Mouse (Mus musculus) cerebellum, adult 8-10 months (tissue): ENCODE measurements around the gene Rhot1.
"Not testable (repeated sequence)": the region's sequence is repeated elsewhere in the genome, so short reads cannot be mapped to it uniquely, and the experiment has no call there.

ENCODE experiments used
- DNase-seq: peaks from one replicate; pipeline ENCODE4 v3.0.0; 2022

The Rhot1 gene

GRCm38 (mm10) chr11:80196351-80196750, 12.5 kb upstream of the Rhot1 start:
- DNase-seq: no peak

DNA sequence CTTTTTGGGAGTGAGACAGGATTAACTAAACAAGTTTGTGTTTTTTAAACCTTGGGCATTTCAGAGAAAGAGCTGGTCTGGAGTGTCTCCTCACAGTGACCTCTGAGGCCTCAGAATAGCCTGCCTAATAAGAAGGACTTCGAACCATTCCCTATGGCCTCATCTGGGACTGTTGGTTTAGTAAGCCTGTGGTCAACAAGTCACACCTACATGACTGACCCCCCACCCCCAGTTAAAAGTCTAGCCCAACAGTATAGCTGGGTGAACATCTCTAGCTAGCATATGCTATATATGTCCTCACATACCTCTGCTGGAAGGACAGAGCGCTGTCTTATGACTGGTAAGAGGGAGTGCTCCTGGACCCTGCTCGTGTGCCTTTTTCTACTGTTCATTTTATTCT, 9.5 kb upstream of the Rhot1 start:
- DNase-seq: no peak

DNA sequence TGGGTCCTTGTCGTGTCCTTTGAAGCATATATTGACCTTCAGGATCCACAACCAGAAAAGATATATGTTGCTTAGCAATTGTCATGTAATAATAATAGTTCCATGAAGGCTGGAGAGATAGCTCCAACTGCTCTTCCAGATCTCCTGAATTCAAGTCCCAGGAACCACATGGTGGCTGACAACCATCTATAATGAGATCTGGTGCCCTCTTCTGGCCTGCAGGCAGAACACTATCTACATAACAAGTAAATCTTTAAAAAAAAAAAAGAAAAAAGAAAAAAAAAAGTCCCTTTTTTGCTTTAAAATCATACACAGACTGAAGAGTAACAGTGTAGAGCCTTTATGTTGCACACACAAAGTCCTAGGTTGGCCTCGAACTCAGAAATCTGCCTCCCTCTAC, 9.0 kb upstream of the Rhot1 start:
- no peak for DNase-seq

GRCm38 (mm10) chr11:80200326-80200725, 8.5 kb upstream of the Rhot1 start:
- DNase-seq: no peak

DNA sequence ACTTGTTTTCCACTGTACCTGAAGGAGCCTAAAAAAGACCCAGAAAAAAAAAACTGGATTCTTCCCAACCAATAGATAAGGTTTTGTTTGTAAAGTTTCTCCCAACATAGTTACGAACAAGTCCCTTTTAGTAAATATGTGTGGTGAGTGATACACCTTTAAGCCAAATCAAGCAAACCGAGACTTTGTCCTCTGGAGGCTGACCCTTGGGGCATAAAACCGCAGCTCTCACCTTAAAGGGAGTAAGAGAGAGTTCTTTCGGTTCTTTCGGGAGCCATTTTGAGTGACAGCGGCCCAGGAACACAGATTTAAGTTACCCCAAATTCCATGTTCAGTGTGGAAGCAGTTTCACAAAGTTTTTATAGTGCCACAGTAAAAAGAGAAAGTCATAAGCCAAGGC, 6.5 kb upstream of the Rhot1 start:
- no peak for DNase-seq

- DNase-seq: peak; percentile 19
Observed at GRCm38 (mm10) chr11:80204037-80204436, 4.8 kb upstream of the Rhot1 start.

DNA sequence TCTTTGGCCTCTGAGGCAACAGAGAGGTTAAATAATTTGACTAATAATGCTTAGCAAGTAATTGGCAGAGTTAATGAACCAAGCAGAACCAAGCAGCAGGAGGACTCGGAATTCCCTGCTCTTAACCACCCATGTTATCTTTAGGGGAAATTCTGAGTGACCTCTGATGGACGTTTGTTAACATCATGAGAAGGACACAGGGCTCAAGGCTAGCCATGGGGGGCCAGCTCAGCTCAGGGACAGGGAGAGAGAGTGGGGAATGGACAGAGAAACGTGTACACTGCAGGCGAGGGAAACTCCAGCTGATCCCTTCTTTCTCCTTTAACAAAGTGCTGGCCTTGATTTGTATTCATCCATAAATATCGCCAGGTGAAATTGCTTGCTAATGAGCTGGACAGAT, 3.9 kb upstream of the Rhot1 start:
- DNase-seq: no peak

DNA sequence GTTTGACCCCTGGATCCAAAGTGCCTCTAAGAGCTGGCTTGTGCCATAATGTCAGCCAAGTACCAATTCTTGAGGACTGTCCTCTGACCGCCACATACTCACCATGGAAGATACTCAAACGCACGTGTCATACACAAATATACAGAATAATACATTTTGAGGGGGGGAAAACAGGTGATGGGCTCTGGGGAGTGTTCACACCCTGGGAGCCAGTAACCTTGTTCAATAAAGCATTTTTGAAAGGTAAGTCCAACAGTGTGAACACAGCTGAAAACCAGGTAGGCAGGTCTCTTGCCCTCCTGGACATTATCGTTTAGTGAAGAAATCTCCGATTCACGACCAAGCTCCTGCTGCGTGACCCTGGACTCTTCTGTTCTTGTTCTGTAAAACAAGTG, 357 bp upstream of the Rhot1 start:
- DNase-seq: no peak

DNA sequence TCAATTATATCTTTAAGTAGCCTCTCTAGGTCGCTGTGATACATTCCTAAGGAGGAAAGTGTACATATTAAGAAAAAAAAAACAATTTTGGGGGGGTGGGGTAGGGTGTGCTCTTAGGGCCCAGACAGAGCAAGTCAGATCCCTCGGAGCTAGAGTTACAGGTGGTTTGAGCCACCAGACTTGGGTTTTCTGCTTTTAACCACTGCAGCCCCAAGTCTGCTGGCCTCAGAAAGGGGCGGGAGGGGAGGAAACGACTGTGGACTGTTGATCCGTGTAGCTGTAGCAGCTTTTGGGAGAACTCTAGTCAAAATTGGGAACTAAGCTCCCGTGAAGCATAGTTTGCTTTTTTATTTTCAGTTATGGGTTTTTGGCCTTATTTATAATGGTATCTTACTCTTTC, 1.5 kb downstream of the Rhot1 start:
- DNase-seq: no peak

GRCm38 (mm10) chr11:80212282-80212681, 3.5 kb downstream of the Rhot1 start:
- no peak for DNase-seq

- no peak for DNase-seq
Observed at GRCm38 (mm10) chr11:80215291-80215690, 6.5 kb downstream of the Rhot1 start.

GRCm38 (mm10) chr11:80218657-80219293, 10.0 kb downstream of the Rhot1 start:
- DNase-seq: no peak

DNA sequence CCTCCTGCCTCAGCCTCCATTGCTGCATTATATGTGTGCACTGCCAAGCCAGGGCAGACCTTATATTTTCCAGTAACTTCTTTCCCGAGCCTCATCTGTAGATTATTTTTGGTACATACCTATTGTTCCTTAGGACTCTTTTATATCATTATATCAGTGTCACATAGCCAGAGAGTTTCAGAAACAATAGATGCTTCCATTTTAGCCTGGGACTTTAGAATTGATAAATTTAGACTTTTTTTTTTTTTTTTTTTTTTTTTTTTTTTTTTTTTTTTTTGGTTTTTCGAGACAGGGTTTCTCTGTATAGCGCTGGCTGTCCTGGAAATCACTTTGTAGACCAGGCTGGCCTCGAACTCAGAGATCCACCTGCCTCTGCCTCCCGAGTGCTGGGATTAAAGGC, 21.2 kb downstream of the Rhot1 start:
- not testable (repeated sequence) for DNase-seq

GRCm38 (mm10) chr11:80237278-80237677, 28.5 kb downstream of the Rhot1 start:
- DNase-seq: no peak

GRCm38 (mm10) chr11:80238306-80238705, 29.5 kb downstream of the Rhot1 start:
- peak; percentile 11 for DNase-seq

- DNase-seq: no peak
Observed at GRCm38 (mm10) chr11:80247026-80247425, 38.2 kb downstream of the Rhot1 start.

- no peak for DNase-seq
Observed at GRCm38 (mm10) chr11:80248531-80248930, 39.7 kb downstream of the Rhot1 start.

- DNase-seq: no peak
Observed at GRCm38 (mm10) chr11:80264137-80264536, 55.3 kb downstream of the Rhot1 start.

DNA sequence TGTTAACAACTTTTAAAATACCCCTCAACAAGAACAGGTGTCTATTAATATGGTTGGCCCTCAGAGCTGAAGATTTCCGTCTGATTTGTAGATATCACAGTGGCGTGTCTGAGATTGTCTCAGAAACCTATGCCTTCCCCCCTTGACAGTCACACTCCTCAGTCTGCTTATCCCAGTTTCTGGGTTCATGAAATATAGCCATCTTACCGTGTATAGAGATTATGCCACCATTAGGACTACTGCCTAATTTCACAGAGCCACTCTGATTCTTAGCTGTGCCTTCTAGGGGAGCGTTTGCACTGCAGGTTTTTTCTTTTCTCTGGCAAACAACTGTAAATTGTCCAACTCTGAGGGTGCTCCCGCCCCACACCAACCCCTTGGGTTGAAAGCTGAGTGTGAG, 62.3 kb downstream of the Rhot1 start:
- DNase-seq: no peak

DNA sequence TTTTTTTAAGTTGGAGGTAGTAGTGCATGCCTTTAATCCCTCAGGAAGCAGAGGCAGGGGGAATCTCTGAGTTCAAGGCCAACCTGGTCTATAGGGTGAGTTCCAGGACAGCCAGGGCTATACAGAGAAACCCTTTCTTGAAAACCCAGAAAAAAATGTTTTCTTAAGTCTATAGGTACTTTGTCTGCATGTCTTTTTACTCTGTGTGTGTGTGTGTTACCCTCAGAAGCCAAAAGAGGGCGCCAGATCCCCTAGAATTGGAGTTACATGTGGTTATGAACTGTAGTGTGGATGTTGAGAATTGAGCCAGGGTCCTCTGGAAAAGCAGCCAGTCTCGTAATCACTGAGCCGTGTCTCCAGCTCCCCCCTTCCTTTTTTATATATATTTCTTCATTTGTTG, 66.2 kb downstream of the Rhot1 start:
- no peak for DNase-seq

- DNase-seq: no peak
Observed at GRCm38 (mm10) chr11:80278054-80278453, 69.2 kb downstream of the Rhot1 start.

- no peak for DNase-seq
Observed at GRCm38 (mm10) chr11:80283786-80284185, 75.0 kb downstream of the Rhot1 start.

DNA sequence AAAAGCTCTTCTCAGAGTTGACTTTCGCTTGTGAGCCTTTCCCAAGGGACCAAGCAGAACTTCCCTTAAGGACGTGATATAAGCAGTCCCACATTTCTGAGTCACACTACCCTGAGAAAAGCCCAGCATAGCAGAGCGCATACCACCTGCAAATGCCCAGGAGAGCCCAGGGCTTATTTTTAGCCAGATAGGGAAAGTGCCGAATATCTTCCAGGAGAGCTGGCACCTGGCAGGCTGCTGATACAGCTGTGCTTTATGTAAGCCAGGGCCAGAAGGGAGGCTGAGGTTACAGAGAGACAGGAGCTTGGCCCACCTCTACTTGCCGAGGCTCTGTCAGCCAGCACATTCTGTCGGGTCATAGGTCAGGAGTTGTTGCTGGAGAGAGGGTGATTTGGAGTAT, 75.8 kb downstream of the Rhot1 start:
- DNase-seq: no peak

GRCm38 (mm10) chr11:80287150-80287549, 78.3 kb downstream of the Rhot1 start:
- peak; percentile 75 for DNase-seq

DNA sequence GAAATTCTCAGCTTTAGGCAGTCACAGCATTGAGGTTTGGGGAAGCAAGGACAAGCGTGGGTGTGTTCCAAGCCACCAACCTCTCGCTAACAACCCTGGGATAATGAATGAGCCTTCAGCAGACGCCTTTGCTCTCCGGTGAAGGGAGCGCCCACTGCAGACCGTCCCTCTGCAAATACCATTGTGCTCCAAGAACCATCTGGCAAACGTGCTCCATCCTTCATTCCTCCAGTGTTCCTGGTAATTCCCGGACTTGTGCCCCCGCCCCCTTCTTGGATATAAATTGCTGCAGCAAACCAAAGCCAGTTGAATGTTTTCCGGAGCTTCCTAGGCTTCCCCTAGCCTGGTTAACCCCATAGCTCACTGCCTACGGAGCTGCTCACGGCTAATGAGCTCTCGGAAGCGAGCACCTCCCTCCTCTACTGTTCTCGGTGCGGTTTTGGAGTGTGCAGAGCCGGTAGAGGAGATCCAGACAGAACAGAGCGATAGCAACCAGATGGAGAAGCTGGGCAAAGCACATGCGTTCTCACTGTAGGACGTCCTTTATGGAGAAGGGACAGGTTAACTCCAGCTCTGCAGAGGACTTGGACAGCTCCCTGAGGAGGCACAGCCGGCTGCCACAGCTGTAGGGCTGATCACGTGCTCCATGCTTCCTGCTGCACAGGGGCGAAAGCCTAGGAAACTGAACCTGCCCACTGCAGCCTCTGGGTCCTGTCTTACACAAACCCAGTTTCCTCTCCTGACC, 81.1 kb downstream of the Rhot1 start:
- DNase-seq: peak; percentile 15
